Mouse (Mus musculus) induced T-regulatory cell, adult 2 months (primary cell): ENCODE measurements at regions not wholly inside any gene's neighbourhood (a gene's known extent, or its start where the extent isn't known, plus 50 kb on each side); places are given as distances from the start of the nearest gene placed in this dataset.

ENCODE experiments used
- DNase-seq: peaks from one replicate; pipeline ENCODE4 v3.0.0-alpha.2; 2012; ENCODE audit warnings: low read depth

DNA sequence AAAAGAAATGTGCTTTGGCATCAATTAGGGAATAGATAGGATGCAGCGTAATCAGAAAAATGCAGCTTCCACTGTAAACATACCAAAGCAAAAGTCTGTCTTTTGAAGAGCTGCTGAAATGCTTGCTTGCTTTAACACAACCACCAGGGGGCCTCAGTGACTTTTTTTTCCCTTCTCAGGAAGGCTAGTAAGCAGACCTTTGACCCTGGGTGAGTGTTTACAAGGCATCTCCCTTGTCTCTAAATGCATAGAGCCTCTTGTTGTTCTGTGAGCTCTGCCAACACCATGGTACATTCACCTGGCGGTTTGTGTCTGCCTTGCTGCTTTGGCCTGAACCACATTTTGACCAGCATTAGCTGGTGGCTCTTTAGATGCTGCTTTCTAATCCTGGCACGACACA lies 191.9 kb upstream of the C9orf72 start:
- DNase-seq, result peak; percentile 2

DNA sequence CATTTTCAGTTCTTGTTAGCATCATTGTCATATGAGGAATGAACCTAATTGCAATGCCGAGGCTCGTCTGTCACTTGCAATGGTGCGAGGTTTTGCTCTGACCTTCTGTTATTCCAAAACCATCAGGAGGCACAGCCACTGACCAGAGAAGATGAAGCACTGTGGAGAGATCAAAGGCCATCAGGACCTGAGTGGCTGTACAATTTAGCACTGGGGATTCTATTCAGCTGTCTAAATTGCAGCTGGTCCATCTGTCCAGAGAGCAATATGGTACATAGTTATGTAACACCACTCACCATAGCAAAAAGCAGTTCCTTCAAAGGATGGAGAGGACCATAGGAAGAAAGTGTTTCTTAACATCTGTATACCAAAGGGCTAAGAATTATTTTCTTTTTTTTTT lies 187.5 kb upstream of the C9orf72 start:
- no peak for DNase-seq

DNA sequence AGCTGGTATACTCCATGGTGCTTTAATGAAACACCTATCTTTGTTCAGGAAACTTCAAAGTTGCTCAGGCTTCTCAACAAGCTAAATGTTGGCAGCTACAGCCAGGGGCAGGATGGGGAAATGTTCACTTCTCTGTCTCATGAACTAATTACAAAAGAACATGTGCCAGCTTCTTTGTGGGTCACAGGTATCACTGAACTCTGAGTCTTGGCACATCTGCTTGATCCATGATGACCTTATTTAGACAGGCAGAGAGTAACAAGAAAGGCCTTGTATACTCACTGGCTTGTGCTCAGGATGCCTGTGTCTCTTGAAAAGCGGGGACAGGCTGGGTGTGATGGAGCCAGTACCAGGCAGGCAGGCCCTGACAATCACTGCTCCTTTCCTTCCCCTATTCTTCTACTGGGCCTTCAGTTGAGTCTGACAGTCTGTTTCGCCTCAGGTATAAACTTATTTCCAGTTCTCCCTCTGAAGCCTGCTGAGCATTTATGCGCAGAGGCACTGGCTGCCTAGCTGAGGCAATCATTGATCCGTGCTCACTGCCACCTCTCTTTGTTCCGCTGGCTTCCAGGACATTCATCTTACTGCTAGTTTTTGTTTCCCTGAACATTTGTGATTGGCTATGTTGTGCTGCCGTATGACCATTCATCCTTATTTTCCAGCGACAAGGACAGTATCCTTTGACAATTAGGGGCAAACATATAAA lies 179.5 kb upstream of the C9orf72 start:
- DNase-seq, result no peak

DNA sequence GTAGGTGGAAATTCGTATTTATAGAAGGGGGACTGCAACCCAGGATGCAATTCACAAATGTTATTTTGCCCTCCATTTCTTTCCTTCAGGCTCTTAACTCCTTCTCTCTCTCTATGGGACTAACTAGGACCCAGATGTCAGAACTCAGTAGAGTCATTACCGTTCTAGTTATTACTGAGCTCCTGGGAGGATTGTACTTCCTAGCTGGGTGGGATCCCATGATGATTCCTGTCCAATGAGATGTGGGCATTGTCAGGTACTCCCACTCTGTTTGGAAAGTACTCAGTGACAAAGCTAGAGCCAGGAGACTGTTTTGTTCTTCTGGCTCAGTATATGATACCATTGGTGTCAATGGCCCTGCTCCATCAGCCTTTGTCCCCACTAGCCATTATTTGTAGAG lies 178.1 kb upstream of the C9orf72 start:
- DNase-seq, result no peak

DNA sequence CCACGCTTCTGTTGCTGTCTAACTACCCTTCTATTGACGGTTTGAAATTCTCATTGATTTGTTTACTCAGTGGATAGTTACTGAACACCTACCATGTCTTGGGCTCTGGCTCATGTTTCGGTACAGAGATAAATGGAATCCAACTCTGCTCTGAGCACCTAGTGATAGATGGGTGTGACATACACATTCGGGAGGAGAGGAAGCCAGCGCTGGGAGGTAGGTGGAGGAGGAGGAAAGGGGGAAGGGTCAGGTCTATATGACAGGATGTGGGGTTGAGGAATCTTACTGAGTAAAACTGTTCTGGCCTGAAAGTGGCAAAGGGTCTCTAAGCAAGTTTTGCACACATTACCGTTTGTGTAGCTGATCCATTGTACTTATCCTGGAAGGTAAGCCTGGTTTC lies 177.6 kb upstream of the C9orf72 start:
- no peak for DNase-seq

DNA sequence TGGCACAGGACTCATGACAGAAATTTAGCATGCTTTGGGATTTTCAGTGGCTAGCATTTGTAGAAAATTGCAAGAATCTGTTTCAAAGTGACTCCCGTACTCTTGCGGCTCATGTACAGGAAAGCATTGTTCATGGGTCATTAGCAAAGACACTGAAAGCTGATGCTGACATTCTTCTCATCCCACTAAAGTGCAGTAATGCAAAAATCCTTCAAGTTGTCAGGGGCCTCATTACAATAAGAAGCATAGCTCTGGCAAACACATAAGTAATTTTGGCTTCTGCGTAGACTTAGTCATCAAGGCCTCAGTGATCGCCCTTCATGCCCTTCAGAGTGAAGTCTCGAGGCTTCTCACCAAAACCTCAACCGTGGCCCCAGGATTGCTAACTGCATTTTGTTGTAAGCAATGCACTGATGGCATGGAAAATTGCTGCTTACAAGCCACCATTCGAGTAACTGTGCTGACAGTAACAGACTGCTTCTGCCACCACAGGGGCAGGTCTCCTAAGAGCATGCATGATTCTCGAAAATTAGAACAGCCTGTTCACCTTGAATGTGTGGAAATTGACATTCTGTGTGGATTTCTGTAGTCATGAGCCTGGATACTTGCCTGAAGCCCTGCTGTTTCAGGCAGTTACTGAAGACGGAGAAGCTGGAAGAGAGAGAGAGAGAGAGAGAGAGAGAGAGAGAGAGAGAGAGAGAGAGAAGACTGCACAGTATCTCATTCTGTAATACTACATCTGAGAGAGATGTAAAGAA lies 176.6 kb upstream of the C9orf72 start:
- no peak for DNase-seq

DNA sequence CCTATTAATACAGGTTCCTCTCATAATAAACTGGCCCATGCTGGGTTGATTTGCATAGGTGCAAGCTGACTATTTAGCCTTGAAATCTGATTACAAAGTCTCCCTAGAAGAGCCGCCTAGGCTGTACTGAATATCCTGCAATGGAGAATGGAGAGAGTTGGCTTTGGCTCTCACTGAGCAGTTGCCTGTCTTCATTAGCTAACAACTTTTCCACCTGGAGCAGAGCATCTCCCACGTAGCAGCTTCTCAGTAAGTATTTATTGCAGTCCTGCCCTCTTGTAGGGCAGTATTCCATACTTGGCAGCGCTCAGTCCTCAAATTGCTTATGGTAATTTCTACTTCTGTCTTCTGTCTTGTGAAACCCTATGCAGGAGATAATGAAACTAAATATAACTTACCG lies 175.8 kb upstream of the C9orf72 start:
- no peak for DNase-seq

DNA sequence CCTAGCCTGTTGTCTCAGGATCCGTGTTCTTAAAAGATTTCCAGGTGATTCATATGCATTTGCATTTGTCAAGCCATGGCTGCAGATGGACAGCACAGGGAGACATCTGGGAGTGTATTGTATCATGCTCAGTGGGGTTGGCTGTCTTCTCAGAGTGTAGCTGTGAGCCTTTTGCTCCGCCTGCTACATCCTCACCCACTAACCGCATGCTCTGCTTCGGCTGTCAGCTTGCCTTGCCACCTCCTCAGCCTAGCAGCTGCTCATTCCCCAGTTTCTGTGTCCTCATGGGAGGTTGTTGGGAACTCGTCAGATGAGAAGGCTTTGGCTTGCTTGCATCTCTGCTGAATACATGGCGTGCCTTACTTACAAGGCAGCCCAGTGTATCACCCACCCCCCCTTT lies 174.5 kb upstream of the C9orf72 start:
- no peak for DNase-seq

DNA sequence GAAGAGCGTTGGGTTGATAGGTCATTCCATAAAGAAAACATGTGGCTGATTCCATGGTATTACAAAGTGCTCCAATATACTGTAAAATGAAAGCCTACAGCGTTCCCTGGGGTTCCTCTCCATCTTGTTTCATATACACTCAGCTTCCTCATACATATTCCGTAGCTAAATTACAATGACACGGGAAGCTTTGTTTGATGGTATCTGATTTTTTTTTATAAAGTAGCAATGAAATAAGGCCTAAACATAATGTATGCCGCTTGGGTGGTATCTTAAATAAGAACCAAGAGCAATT lies 169.6 kb upstream of the C9orf72 start:
- no peak for DNase-seq

DNA sequence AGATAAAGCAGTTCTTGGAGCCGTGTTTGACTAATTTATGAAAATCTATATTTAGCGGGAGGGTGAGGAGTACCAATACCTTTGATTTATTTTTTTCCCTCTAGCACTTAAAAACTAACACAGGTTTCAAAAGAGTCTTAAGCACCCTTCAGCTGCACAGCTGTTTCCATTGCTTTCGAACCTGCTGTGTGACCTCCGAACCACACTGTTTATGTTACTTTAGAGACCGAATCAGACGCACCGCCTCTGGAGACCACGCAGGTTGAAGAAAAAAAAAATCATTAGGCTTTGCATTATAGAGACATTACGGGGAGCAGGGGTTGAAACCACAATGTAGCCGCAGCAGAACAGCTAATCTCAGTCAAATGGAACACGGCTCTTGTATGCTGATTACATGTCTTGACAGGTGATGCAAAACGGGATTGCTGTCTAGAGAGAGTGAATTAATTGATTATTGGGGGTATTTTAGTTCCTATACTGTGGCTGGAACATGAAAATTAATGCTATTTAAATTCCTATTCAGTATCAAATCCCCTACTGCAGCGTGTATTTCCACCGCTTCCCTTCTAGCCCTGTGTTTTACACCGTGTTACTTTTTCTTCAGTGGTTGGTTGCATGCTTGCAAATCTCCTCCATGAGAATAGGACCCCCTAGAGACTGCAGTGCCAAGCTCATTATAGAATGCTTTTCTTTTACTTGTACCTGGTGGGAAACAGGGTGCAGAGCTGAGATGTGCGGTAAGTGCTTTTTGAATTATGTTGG lies 169.0 kb upstream of the C9orf72 start:
- DNase-seq, result no peak

DNA sequence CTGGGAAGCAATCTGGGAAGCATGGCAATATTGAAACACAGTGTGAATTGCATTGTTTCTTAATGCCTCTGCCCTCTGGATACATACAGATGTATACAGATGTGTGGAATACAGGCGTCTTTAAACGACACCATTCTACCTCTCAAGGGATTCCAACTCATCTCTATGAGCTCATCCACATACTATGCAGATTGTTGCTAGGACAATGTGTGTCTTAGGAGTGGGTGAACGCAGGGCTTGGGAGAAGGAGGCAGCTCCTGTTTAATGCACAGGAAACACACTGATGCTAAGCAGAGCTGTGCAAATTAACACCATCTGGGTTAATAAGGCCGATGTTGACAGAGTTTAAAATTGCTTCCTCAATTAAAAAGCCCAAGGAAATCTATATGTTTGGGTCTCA lies 149.8 kb upstream of the C9orf72 start:
- DNase-seq, result no peak

DNA sequence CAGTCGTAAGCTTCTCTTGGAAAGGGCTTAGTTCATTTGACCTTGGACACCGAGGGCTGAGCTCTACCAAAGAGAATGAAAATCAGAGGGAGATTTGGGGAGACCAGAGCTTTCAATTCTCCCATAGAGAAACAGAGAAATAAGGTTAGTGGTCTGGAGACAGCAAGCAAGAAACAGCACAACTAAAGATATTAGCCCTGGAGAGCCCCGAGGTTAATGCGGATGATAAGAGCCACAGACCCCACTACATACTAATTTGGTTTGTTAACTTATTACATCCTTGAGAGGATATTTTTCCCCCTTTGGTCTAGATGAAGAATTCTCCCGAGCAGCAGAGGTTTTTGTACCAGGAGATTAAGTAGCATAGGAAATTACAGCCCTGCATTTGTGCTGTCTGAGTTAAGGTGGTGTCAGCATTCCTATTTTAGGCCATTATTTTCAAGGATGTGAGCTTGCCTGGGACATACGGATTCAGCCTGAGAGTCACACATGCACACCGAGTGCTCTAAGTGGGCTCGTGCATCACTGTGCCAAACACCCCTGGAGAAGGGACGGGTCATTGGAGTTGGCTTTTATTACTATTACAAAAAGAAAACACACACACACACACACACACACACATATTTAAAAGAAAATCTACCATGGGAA lies 147.4 kb upstream of the C9orf72 start:
- DNase-seq, result no peak

DNA sequence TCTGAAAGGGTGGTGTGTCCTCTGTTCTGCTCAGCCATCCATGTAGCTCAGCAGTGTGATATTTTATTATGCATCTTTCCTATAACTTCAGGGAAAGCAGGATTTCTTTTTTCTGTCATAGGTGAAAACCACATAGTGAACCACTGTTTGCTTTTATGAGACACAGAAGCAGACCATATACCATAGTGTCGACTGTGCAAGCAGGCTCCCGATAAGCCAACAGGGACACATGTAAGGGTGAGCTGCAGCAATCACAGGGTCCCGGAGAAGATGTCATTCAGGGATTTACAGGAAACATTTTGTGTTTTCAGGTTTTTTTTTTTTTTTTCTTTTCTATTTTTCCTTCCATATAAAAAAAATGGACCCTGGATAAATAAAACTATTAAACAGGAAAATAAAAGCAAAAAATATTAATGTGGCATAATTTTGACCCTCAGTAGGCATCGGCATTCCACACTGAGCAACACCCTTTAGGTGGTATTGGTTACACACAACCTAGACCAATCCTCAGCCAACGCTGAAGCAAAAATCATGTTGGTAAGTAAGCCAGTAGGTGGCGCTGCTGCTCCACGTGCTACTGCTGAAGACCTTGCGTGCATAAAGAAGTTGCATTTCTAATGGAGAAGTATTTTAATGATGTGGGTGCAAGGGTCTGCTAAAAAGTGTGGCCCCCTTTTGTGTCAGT lies 146.7 kb upstream of the C9orf72 start:
- DNase-seq, result peak; percentile 43

DNA sequence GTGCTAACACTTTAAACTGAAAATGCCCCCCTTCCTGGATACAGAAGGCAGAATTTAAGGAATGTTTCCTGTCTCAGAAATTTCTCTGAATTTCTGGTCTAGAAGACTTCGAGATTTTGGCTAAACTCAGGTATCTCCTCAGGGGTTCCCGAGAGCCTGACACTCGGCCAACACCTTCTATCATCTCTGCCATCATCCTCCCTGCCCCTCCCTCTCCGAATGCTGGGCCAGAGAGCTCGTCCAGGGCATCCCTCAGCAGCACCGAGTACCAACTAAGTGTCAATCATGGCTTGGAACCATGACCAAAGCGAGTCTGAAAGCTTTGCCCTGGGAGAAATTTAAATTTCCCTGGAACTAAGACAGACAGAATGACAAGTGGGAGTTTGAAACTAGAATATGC lies 138.2 kb upstream of the C9orf72 start:
- no peak for DNase-seq

DNA sequence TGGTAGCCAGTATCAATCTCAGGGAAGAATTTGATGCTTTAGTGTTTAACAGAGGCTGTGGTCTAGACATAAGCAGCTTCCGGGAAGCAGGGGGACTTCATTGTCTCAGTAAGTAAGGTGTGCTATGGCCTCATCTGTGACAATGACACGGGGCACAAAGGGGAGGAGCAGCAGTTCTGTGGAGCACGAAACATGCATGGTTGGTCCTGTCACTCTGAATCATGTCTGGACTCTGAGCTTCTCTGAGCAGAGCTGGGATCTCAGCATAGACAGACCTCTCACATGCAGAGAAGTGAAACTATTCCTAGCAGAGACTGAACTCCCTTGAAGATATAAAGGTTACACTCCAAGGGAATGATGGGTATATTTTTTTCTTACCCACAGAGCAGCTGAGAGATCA lies 136.2 kb upstream of the C9orf72 start:
- no peak for DNase-seq

DNA sequence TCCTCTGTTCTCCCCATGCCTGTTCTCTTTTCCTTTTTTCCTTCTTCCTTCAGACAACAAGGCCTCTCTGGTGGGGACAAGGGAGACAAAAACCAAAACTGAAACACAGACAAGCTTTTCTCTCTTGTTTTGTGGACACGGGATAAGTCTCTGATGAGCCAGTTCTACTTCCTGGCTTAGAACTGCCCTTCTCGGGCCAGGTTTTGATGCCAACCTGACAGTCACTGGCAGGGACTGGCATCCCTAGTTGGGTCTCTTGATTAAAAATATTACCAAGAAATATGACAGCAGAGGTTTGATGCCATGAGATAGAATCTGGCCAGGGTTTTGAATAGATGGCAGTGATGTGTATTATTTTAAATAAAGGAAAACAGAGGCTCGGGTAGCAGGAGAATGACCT lies 133.4 kb upstream of the C9orf72 start:
- no peak for DNase-seq

DNA sequence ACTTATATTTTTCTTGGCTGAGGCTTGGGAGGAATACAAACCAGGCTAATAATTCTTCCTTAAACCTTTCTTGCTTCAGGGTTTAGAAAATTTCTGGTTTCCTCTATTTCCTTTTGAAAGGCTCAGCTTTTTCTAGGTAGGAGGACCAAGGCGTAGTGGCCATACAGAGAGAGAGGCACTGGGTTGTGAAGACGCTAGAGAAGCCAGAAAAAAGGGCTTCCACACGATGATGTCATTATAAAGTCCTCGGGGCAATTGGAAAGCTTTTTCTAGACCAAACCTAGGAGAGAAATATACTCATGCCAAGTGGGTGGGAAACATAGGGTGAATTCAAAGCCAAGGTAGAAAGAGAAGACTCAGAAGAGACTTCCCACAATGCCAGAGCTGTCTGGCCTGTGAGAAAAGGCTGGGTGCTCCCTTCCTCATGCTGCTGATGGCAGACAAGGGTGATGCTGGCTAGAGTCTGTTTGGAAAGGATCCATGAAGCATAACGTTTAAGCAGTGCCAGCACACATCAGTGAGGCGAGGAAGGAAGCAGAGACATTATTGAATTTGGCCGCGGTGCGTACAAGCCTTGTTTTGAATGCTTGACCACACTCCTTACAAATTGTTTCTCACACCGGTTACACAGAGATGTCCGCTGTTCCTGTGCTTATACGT lies 131.1 kb upstream of the C9orf72 start:
- no peak for DNase-seq

DNA sequence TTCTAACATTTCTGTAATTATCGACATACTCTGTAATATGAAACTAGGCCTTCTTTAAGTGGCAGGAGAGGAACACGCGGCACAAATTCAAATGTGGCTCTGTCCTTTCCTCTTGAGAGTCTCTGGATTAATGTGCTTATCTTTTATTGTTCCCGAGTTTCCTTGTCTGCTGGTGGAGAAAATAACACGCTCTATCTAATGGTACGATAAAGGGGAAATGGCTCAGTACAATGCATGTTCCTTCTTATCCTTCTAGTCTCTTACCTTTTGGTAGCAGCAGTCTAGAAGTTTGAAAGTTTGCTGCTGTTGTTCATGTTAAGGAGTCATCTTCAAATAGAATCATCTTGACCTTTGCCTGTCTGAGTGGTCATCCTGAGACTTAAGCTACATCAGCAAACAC lies 130.1 kb upstream of the C9orf72 start:
- no peak for DNase-seq

DNA sequence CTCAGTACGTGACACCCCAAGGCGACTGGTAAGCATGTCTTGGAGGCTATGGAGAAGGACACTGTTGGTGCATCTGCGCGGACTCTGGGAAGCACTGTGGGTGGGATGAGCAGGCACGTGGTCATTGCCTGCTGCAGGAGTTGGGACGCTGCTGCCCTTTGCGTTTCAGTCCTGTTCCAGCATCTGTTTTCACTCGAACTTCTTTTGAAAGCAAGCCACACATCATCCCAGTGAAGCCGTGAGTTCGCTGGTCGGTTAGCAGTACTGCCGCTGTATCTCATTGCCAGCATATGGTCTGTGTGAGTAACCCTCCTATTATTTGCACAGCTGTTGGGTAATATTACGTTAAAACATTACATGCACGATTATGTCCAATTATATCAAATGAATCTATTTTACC lies 128.1 kb upstream of the C9orf72 start:
- no peak for DNase-seq

DNA sequence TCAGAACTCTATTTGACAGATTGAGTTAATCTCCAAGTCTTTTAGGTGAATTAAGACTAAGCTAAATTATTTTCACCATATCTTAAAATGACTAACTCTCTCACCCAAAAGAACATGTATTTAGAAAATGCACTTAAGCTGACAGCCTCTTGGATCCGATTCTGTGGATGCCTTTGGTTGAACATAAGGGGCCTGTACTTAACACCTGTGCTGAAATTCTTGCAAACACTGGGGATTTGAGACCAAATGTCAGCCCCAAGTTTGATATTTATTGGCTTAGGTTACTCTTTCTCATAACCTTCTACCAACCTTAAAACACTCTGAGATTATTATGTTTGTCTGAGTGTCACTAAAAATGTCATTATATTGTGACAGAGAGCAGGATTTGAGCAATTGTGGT lies 126.6 kb upstream of the C9orf72 start:
- no peak for DNase-seq

DNA sequence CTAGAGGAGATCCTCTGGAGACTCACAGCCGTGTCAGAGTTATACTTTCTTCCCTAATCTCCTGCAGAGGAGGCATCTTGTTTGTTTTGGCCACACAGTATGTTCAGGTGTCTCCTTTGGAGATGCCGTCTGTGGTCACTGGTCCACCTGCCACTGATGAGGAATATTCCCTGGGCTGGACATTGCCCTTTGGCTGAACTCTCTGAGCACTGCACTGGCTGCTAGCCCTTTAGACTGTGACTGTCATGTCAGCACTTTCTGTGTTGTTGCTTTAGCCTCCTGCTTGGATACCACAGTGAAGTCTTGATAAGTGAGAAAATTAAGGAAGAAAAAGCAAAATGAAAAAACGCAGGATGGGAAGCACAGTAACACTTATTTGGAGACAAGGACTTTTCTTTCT lies 124.5 kb upstream of the C9orf72 start:
- no peak for DNase-seq

DNA sequence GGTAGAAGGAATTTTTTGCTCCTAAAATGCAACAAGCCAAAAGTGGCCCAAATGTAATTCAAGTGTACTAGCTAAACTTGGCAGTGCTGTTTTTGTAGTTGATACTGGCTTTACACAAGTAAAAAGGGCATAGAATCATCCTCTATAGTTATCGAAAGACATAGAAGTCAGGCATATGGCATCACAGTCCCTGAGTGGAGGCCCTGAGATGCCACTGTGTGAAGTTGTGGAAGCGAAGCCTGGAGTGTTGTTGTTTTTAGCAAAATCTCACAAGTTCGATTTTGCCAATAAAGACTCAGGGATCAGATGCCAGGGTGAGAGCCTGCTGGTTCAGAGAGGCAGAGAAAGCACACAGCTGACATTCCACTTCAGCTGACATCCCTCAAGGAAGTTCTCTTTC lies 121.6 kb upstream of the C9orf72 start:
- no peak for DNase-seq
